Mouse (Mus musculus) spleen, adult 12 weeks (tissue): Measurements from ENCODE around the gene Slco4a1.

Experiments used
- DNase-seq: peaks from one replicate; pipeline ENCODE4 v3.0.0; 2022; ENCODE audit warnings: low spot score

Gene Slco4a1

DNA sequence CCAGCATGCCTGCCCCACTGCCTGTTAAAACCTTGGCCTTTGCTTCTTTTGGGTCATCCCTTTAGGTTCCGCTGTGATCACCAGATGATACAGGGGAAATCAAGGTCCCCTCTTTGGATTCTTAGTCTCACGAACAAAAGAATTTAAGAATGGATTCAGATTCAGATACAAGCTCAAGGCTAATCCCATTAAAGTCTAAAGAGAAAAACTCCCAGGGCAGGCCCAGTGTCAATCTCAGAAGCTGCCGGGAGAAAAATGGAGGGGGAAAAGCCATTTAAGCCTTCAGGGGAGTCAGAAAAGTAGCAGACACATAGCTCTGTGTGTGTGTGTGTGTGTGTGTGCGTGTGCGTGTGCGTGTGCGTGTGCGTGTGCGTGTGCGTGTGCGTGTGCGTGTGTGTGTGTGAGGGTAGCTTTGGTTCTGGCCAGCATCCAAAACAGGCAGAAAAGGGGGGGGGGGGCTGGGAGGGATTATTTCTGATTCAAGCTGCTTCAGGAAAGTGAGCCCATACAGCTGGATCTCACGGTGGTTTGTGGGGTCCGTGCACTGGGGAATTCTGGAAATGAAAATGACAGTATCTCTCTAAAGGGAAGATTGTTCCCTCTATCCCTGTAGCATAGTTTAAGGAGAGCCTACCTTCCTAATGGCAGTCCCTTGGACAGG, 52.5 kb downstream of the Slco4a1 start:
- DNase-seq: no peak

DNA sequence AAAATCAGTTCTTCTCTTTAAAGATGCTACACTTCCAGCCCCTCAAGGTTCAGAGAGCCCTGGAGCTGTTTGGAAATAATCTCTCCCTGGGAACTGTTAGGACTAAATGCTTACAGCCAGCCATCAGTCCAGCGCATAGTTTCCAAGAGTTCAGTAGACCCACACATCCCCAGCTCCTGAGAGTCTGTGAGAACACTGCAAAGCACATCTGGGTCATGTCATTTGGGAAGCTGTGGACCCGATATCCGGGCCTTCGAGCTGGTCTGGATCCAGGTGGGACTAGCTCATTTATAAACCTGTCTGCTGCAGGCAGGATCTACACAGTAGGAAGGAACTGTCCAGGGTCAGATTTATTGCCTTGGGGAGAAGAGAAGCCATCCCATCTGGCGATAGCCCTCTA, 54.8 kb downstream of the Slco4a1 start:
- DNase-seq: no peak

DNA sequence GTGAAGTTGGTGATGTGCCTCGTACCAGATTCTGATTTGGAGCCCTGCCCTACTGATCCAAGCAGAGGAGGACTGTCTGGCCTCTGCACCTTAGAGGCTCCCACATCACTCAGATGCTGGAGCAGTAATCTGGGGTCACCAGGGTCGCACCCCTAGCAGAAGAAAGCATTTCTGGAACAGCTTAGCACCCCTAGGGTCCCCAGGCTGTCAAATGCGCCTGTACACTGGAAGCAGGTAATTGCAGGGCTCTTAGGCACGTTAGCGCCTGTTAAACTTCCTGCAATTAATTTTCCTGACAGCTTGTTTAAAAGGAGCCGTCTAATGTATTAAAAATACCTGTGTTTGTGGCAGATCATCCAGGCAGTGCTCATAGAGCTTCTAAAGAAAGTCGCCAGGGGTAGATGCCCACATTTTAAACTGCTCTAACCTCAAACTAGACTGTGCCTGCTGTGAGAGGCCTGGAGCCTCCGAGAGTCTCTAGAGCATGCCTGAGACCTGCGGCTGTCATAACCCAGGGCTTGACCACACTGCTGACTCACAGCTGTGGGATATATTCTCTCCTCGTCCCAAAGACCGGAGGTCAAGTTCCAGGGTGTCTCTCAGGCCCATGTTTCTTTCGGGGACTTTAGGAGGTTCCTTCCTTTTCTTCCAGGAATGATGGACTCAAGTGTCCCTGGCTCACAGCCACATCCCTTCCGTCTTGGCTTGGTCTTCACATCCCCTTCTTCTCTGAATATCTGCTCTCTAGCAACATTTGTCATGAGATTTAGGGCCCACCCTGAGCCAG, 56.0 kb downstream of the Slco4a1 start:
- no peak for DNase-seq

DNA sequence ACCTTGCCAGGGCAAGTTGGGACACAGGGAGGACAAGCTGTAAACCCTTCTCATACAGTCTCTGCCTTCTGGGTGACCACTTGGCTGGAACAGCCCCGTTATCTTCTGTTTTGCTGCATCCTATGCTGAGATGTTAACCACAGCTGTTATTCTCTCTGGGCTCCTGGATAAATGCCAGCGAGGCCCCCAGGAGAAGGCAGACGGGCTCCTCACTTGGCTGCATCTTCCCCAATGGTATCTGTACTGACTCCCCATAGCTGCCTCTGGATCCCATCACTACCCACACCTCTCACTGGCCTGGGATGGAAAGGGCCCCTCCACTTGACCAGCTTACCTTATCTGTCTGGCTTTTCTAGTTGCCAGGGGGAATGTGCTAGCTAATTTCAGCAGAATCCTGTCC, 57.0 kb downstream of the Slco4a1 start:
- DNase-seq: no peak

DNA sequence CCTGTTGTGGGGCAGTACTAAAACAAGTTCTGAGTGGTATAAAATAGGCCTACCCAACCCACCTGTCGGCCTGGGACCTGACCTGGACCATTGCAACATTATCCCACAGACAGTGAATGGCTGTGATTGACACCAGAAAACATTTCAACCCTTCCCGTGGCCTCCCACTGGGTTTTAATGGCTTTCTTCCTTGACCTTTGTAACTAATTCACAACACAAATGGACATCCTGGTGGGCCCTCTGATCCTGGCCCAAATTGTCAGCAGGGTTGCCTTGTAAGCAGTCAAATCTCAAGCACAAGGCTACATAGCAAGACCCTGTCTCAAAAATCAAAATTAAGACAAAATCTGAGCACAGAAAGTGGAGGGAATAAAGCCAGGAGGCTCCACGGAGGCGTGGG, 57.8 kb downstream of the Slco4a1 start:
- no peak for DNase-seq

DNA sequence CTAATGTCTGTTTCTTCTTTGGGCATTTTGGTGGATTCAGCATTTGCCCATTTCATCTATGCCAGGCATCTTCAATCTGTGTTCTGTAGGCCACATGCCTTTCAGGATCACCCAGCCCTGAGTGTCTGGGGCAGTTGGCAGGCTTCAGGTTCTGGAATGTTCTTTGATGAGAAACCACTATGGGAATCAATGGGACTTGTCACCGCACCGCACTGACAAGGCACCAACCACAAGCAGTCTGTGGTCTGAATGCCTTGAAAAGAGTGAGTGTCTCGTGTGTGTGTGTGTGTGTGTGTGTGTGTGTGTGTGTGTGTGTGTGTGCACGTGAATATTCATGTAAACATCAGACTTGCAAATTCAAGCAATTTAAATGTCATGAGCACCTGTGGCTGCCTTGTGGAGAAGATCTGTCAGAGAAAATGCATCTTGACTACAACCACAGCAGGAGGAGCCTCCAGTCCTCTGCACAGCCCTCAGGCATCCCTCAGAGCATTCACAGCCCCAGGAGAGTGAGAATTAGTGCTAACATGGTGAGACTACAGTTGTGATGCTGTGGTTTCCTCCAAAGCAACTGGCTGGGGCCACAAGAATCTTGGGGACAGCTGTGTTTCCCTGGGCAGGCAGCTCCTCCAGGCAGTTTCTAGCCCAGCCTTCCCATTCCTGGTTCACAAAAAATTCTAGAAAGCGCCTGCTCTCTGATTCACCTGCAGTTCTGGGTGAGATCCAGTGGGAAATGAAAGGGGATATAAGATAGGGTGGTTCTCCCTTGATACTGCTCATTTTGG, 65.6 kb downstream of the Slco4a1 start:
- DNase-seq: no peak

DNA sequence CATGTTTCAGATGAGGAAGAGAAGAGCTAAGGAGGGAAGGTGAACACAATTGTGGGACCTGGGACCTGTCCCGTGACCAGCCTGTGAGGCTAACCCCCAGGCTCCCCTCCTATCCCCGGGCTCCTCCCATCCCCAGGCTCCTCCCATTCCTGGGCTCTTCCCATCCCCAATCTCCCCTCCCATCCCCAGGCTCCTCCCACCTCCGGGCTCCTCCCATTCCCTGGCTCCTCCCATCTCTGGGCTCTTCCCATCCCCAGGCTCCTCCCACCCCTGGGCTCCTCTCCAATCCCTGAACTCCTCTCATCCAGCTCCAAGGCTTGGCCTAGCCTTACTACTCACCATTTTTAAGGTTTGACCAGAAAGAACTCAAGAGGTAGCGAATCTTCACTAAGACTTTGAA, 66.8 kb downstream of the Slco4a1 start:
- DNase-seq: no peak
